Mouse (Mus musculus) thymus, adult 2 months (tissue): ENCODE results near the gene Styx.

Experiments
- CTCF ChIP-seq: fragments of 200-500 bp; IDR thresholded peaks from 2 replicates; pipeline ENCODE4 v1.5.1; 2012; ENCODE audit warnings: mild to moderate bottlenecking, control low read depth, low read length, moderate library complexity, borderline replicate concordance; ENCODE audit not compliant: control insufficient read depth, poor library complexity, insufficient read depth; ENCODE audit errors: extremely low read depth
- POLR2A ChIP-seq: fragments of 200-500 bp; IDR thresholded peaks from 2 replicates; pipeline ENCODE4 v1.6.1; 2012; ENCODE audit warnings: mild to moderate bottlenecking, low read length, control low read depth, moderate library complexity; ENCODE audit not compliant: control insufficient read depth, poor library complexity, insufficient read depth; ENCODE audit errors: extremely low read depth

DNA sequence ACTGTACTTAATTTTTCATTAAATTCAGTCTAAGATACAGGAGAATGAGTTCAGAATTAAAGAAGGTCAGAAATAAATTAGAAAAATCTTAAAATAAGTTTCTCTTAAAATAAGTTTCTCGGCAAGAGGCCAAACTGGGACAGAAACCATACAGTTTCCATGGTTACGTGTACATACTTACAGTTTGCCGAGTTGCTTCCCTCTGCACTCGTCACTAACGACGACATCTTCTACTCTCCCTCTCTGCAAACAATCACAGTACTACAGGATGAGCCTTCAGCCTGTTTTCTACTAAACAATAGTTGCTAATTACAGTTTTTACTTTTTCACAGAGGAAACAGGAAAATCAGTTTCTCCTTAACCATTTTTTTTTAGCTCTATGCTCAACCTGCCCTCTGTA, 29.9 kb downstream of the Styx start:
- TF ChIP-seq POLR2A (no peak), CTCF (no peak)
